ENCODE assay signal across 8 mouse cellular contexts in the genomic region with DNA sequence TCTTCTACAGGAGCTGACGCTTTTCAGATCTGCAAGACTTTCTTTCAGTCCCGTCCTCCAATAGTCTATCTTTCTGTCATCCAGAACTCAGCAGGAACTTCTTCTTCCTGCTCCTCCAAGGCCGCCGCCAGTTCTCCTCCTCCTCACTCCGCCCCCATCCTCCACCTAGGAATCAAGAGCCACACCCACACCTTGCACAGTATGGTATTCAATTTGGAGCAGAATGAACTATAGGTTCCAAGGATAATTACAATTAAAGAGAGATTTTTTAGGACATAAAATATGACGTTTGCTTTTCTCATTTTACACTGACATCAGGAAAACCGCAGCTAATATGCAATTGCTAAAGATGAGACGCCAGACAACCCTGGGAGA. TPM values are rescaled to one million over a fixed set of nuclear protein-coding genes. Genes with fewer than 3 reads are reported as not detected.
A peak's percentile ranks its signal among the peaks of the same experiment; 100 is the strongest.
DNase-seq lines count a peak whose midpoint lies in the region; ATAC-seq and TF ChIP-seq lines count a peak whose summit lies in the region.

No protein-coding gene starts in this region.

- no peak overlapping the region; the same call in 1 of the 2 replicates for H3K9ac ChIP-seq in heart, embryonic 15.5 days
- H3K9ac ChIP-seq in hindbrain, embryonic 11.5 days (ENCODE audit: low read depth, low read length), result no peak overlapping the region

- CTCF ChIA-PET in Patski (lab: Charles Lee), result no interaction called here

- DNase-seq in heart, postnatal 36 days, result no peak
- DNase-seq in Patski (ENCODE audit: low read depth, low spot score), result no peak
- DNase-seq in hindbrain, embryonic 11.5 days (ENCODE audit: low spot score), result no peak
- DNase-seq in urinary bladder, postnatal 14 days (ENCODE audit: low spot score), result no peak
- no peak for DNase-seq in cerebellum, postnatal 36 days
- no peak for DNase-seq in cerebellum, adult 9-10 months

- H3K9me3 ChIP-seq in heart, embryonic 15.5 days (replicated peaks), result no peaks in the 10 kb centered on the region
- 0 out of 2 replicates have a peak, but pooled peaks cover 2% of the 10 kb centered on the region for H3K9me3 ChIP-seq in hindbrain, embryonic 11.5 days (ENCODE audit: control insufficient read depth, low read length)

- peak overlapping the region; percentile 76 for H3K4me3 ChIP-seq in heart, embryonic 15.5 days
- peak overlapping the region; percentile 43 for H3K4me3 ChIP-seq in hindbrain, embryonic 11.5 days (ENCODE audit: low read depth, low read length)

- peak overlapping the region; percentile 67 for H3K4me2 ChIP-seq in heart, embryonic 15.5 days
- H3K4me2 ChIP-seq in hindbrain, embryonic 11.5 days (replicated peaks; ENCODE audit: low read depth, low read length), result peak overlapping the region; percentile 34

- H3K27ac ChIP-seq in heart, embryonic 15.5 days, result no peak overlapping the region
- H3K27ac ChIP-seq in hindbrain, embryonic 11.5 days (ENCODE audit: low read depth, low read length), result no peak overlapping the region

- ATAC-seq in heart, embryonic 15.5 days (replicated peaks; ENCODE audit: insufficient number of reproducible peaks, insufficient read depth, low FRiP score, low read depth), result peak; percentile 73; the same call in 1 of the 2 replicates
- peak; percentile 58 for ATAC-seq in Patski
- ATAC-seq in hindbrain, embryonic 11.5 days (ENCODE audit: low FRiP score), result peak; percentile 93
- peak; percentile 87 for ATAC-seq in megakaryocyte-erythroid progenitor cell, adult 5-6 weeks (replicated peaks; ENCODE audit: low FRiP score, low TSS enrichment, poor library complexity, severe bottlenecking)

- WGBS in heart, embryonic 15.5 days, result 18% methylated on average over 8 of the region's 8 CpGs
- 25% methylated on average over 8 of the region's 8 CpGs for WGBS in hindbrain, embryonic 11.5 days

- TF ChIP-seq CTCF in Patski (IDR thresholded peaks at IDR 0.05), result no peak

- in situ Hi-C loops in Patski (cut with MboI; ENCODE audit: low pct_unique_long_range_greater_than_20kb), result no loop called here

- intact Hi-C loops in heart, postnatal 36 days (cut with DNase I), result loop anchor here (10.0 kb wide), 1 partner anchor 201 kb away; a partner anchor contains a TSS

- POLR2A ChIA-PET in Patski (lab: Charles Lee), result no interaction called here

- H3K36me3 ChIP-seq in heart, embryonic 15.5 days, result no peaks in the 10 kb centered on the region; the same call in 1 of the 2 replicates
- H3K36me3 ChIP-seq in hindbrain, embryonic 11.5 days (ENCODE audit: control insufficient read depth, insufficient read depth, low read length), result no peaks in the 10 kb centered on the region

- H3K27me3 ChIP-seq in heart, embryonic 15.5 days, result no peaks in the 10 kb centered on the region
- H3K27me3 ChIP-seq in Patski, result no peaks in the 10 kb centered on the region
- H3K27me3 ChIP-seq in hindbrain, embryonic 11.5 days (ENCODE audit: control insufficient read depth, insufficient read depth, low read length), result no peaks in the 10 kb centered on the region

- no peaks in the 10 kb centered on the region for H3K4me1 ChIP-seq in heart, embryonic 15.5 days (replicated peaks)
- no peaks in the 10 kb centered on the region for H3K4me1 ChIP-seq in hindbrain, embryonic 11.5 days (replicated peaks; ENCODE audit: control insufficient read depth, insufficient read depth, low read length)

RNA-seq across cellular contexts. Expression of a gene that starts 29.4 kb away (rescaled TPM):
- 5.3 and 7.2 TPM in 2 replicates for polyA plus RNA-seq in heart, embryonic 15.5 days (2015; fragmentation: Nextera tagmentation; extraction: Ambion mirVana)
- total RNA-seq in heart, postnatal 36 days (2021), result 1 to 10 TPM in 1 of 2 experiments, under 1 TPM in 1; 0.76 to 1.6 TPM
- polyA plus RNA-seq in Patski (2021), result 0.28 TPM
- 12.0 and 13.8 TPM in 2 replicates for polyA plus RNA-seq in hindbrain, embryonic 11.5 days (2014; fragmentation: Nextera tagmentation; extraction: Ambion mirVana)
- 8.8 and 10.7 TPM in 2 replicates for total RNA-seq in megakaryocyte-erythroid progenitor cell, adult 5-6 weeks (2014; fragmentation: Nextera tagmentation)
- 4.0 and 10.6 TPM in 2 replicates for total RNA-seq in megakaryocyte-erythroid progenitor cell, adult 5-6 weeks (2017)
